Mouse (Mus musculus) left cerebral cortex, adult 2 months (tissue): ENCODE measurements around the gene Clca3a2. TPM values are rescaled to one million over a fixed set of nuclear protein-coding genes. Genes with fewer than 3 reads are reported as not detected.
A peak's percentile ranks its signal among the peaks of the same experiment; 100 is the strongest.
"Not testable (repeated sequence)": the region's sequence is repeated elsewhere in the genome, so short reads cannot be mapped to it uniquely, and the experiment has no call there.

Source experiments
- DNase-seq, 2 experiments: peaks; one replicate each; pipeline ENCODE4 v3.0.0; 2021 to 2022; ENCODE audit warnings: low spot score in 2 of 2, mixed read lengths in 1 of 2; ENCODE audit errors: extremely low spot score in 1 of 2
- H3K27ac ChIP-seq: fragments of 200-600 bp; 2 replicates; pipeline ENCODE4 v1.8.1; 2022
- H3K4me3 ChIP-seq: fragments of 200-600 bp; 2 replicates; pipeline ENCODE4 v1.8.1; 2022
- CTCF ChIP-seq: fragments of 200-600 bp; IDR thresholded peaks from 2 replicates; pipeline ENCODE4 v1.8.1; 2022; ENCODE audit warnings: antibody characterized with exemption, mild to moderate bottlenecking, moderate library complexity
- intact Hi-C: fragments of 180-260 bp; cut with DNase I; formaldehyde crosslinking; loops from one replicate; pipeline ENCODE4 v1.15.1; 2025
- total RNA-seq, 2 experiments: library from RNA; stranded (reverse); gene quantifications; 2 replicates each; pipeline ENCODE4 v1.2.3; 2021

Clca3a2 gene
- total RNA-seq, 2 experiments from 2014 or later = 0.35 TPM; not detected in 1

DNA sequence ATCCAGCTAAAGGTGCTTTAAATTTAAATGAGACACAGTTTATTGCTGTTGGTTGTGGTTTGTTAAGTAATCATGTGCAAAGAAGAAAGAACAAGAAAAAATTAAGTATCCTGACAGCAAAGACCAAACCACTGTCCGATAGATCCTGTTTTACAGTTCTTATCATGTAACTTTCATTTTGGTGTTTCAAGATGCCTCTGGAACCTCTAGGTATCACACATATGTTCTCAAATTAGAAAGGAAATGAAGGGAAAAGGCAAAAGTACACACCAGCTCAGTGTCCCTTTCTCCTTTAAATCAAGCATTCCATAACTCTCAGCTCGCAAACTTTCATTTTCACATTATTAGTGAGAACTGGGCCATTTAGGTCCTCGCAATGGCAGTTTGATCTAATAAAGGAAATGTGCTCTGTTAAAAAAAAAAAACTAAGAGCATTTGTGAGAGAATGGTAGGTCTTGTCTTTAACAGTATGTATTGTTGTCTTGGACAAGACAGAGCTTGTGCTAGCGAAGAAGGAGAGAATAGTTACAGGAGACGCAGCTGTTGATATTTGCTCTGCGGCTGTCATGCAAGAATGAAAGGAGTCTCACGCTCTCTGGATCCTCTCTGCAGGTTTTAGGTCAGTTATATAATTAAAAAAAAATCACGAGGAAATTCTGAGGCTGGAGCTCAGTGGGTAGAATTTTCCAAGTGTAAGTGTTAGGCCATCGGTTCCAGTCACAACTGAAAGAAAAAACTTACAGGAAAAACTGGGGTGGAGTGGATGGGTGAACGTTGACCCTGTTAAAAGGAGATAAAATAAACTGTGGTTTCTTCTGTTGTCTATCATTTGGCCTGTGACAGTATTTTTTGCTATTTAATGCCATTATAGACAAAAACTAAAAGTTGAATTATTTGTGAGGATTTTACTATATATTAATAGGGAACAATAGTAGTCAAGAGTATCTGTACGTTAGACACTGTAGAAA lies 33.8 kb downstream of the Clca3a2 start:
- no peak overlapping the region for H3K27ac ChIP-seq
- no peak for DNase-seq
- H3K4me3 ChIP-seq = no peak overlapping the region
- intact Hi-C loops = no loop called here
- no peak for TF ChIP-seq CTCF

DNA sequence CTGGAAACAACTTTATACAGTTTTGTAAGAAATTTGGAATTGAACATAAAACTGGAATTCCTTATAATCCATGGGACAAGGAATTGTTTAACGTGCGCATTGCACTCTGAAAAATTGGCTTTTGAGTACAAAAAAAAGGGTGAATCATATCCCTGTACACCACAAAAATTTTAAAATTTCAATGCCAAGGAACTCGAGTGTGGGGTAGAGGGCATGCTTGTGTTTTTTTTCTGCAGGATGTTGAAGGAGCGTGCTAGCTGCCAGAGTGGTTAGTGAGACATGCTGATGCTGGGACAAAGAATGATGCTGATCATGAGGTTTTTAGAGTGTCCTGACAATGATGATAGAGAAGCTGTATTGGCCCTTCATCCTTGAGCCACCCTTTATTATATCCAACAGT lies 54.1 kb downstream of the Clca3a2 start:
- DNase-seq = no peak
- no peak overlapping the region for H3K4me3 ChIP-seq
- H3K27ac ChIP-seq = no peak overlapping the region
- no peak for TF ChIP-seq CTCF
- intact Hi-C loops = no loop called here

- TF ChIP-seq CTCF = no peak
- H3K27ac ChIP-seq = no peak overlapping the region
- no peak overlapping the region for H3K4me3 ChIP-seq
- DNase-seq = no peak
- intact Hi-C loops = no loop called here
These were observed 57.8 kb downstream of the Clca3a2 start for GRCm38 (mm10) chr3:144761454-144761853.

DNA sequence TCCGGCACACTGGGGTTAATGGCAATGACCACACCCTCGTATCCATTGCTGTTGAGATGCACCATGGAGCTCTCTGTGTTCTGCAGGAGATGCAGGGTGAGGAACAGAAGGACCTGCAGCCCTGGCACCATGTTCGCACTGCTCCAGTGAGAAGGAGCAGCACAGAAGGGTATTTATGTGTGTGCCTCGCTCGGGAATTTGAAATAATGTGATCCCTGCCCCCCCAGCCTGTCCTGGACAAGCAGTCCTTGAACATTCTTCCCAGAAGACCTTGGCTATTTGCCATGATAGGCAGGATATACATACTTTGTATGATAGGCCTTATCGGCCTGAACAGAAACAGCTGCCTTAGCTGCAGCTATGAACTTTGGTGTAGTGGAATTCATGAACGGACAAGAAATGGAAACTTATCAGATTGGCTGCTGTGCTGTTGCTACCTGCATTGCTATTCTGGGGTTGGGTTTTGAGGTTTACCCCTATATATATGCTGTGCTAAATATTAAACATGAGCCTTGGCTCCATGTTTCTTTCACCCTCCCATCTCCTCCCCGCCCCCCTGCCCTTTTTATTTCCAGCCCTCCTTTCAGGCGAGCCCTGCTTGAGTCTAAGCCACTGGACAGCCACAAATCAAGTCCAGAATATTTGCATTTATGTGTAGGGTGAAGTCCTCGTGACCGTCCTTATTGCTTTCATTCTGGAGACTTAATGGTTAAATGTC lies 58.5 kb downstream of the Clca3a2 start, which contains the start of gene Clca3a1:
Gene Clca3a1 (minus strand): TSS at position 386 of the 718 bp plus-strand sequence.
- TF ChIP-seq CTCF = no peak
- intact Hi-C loops = no loop called here
- Histone ChIP-seq H3K27ac (no peak within 1 kb of the TSS), H3K4me3 (no peak within 1 kb of the TSS)
- DNase-seq = no peak

- no peak overlapping the region for H3K27ac ChIP-seq
- DNase-seq = no peak
- TF ChIP-seq CTCF = no peak
- intact Hi-C loops = loop anchor here (10.0 kb wide), 1 partner anchor 55 kb away; the partner anchor contains the start of gene Clca3a2
- no peak overlapping the region for H3K4me3 ChIP-seq
These were observed 59.6 kb downstream of the Clca3a2 start for GRCm38 (mm10) chr3:144759719-144760118.

GRCm38 (mm10) chr3:144756103-144756502 lies 63.2 kb downstream of the Clca3a2 start:
- H3K4me3 ChIP-seq, DNase-seq, H3K27ac ChIP-seq: not testable (repeated sequence)
- intact Hi-C loops = loop anchor here (10.0 kb wide), 1 partner anchor 59 kb away; the partner anchor contains the start of gene Clca3a2

DNA sequence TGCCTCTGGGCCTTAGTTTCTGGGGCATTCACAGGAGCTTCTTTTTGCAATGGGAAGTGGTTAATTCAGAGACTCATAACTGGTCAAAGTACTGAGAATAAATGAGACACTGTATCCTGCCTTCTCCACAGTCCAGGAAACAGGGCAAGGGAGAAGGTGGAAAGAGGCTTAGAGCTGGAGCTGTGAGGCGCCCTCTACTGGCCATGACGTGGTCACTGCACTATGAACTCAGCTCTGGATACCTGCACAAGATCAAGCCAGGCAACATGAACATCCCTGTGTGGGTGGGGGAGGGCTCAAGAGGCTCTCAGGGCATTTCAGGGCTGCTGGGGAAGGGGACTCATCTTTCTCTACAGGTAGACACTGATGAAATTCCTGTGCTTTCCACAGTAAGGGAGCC lies 66.2 kb downstream of the Clca3a2 start:
- H3K27ac ChIP-seq = no peak overlapping the region
- intact Hi-C loops = loop anchor here (10.0 kb wide), 1 partner anchor 62 kb away; the partner anchor contains the start of gene Clca3a2
- peak; percentile 58 for TF ChIP-seq CTCF
- no peak for DNase-seq
- H3K4me3 ChIP-seq = no peak overlapping the region

DNA sequence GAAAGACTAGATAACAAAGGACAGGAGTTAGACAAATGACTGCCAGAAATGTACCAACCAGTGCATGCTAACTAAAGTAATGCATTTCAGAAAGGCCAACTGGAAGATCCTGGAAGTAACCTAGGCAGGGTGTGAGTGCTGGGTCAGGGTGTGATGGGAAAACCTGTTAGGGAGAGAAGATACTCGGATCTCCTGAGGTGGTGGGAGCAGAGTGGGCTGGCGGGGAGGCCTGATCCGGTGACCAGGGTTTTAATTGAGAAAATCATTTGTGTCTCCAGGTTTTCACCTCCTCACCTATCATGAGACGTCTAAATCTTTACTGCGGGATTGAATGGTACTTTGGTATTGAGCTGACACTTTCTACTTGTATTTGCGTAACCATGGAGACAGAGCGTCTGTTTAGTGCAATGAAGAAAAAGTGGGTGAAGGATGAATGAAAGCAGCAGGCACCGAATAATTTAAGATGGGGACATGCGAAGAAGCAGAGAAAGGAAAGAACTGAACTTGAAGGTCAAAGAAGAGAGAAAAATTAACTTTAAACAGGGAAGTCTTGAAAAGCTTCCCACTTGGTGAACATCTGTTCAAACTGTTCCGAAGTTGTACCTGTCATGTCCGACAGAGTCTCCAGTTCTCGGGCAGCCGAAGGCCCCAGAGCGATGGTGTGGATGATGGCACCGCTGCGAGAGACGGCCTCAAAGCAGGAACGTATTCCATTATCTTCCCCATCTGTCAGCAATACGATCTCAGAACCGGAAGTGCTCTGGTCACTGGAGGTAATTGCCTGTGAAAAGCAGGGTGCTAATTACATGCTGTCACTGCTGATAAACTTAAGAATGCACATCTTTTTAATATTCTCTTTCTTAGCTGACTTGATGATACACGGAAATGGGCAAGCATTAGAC lies 70.0 kb downstream of the Clca3a2 start:
- H3K27ac ChIP-seq, DNase-seq, H3K4me3 ChIP-seq, intact Hi-C loops: not testable (repeated sequence)

- intact Hi-C loops, H3K4me3 ChIP-seq, DNase-seq: not testable (repeated sequence)
These were observed 71.6 kb downstream of the Clca3a2 start for GRCm38 (mm10) chr3:144747706-144748105.

More at GRCm38 (mm10) chr3:144747706-144748105, 71.6 kb downstream of the Clca3a2 start:
- H3K27ac ChIP-seq = not testable (repeated sequence)

Other genes starting within 250 kb of the Clca3a2 start
- 10 to 100 TPM; 47.2 to 50.7 TPM for gene Hs2st1, start 249.3 kb downstream of the Clca3a2 start, total RNA-seq
- gene Selenof, start 249.2 kb downstream of the Clca3a2 start, total RNA-seq = 100 to 1,000 TPM; 204 to 206 TPM
- 10 to 100 TPM; 53.4 to 59.9 TPM for gene Sh3glb1, start 99.2 kb downstream of the Clca3a2 start, total RNA-seq
- gene Clca3a1, start 58.5 kb downstream of the Clca3a2 start, total RNA-seq = under 1 TPM; 0.14 to 0.23 TPM
- not detected for gene Clca3b, start 29.9 kb upstream of the Clca3a2 start, total RNA-seq
- not detected for gene Clca4b, start 113.0 kb upstream of the Clca3a2 start, total RNA-seq
- not detected for gene Clca4a, start 155.6 kb upstream of the Clca3a2 start, total RNA-seq
- gene Clca1, start 213.3 kb upstream of the Clca3a2 start, total RNA-seq = not detected